Mouse (Mus musculus): ENCODE data around the gene Gm20503.
A peak's percentile ranks its signal among the peaks of the same experiment; 100 is the strongest.

Gm20503 gene

GRCm38 (mm10) chr4:59002948-59003805 lies at the start of gene Gm20503:
TSS of gene Gm20503 (plus strand) at chr4:59003210.
- DNase-seq (ENCODE audit: low spot score in 2 of 2), result peak; percentile 92 to 96

- DNase-seq (ENCODE audit: low spot score in 2 of 2), result no peak
These were observed 41.3 kb upstream of the Gm20503 start for GRCm38 (mm10) chr4:58961719-58962118.

DNA sequence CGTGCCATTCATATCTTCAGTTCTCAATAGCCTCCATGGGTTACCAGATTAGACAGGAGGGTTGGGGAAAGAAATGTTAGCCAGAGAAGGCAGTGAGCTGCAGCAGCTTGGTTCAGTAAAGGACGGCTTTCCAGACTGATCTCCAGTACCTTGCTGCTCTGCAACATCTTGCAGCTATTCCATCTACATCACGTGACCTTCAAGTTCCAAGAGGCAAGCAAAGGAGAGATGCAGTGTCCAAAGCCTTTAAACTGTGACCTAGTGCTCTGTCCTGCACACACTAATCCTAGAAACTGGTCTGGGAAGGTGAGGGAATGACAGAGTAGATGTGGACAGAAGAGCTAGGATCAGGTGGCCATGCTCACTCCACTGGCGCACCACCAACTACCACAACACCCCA lies 39.7 kb upstream of the Gm20503 start:
- no peak for DNase-seq (ENCODE audit: low spot score in 2 of 2)

GRCm38 (mm10) chr4:58965136-58965535 lies 37.9 kb upstream of the Gm20503 start:
- DNase-seq (ENCODE audit: low spot score in 2 of 2), result no peak

DNA sequence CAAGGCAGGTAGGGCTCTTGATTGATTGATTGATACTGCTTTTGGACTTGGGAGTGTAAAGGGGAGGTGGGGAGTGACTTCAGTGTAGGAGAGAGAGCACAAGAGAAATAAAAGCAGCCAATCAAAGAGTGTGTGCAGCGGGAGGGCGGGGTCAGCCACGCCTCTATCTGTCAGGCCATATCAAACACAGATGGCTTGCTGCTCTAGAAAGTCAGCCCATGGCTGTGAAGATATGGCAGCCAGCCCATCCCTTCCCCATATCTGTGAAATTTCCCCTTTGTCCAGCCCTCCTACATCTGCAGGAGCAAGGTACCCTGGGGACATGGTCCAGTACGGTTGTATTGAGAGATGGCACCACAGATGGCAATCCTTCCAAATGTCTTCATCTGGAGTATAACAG lies 32.3 kb upstream of the Gm20503 start:
- peak in 1 of 2 experiments; percentile 67 for DNase-seq (ENCODE audit: low spot score in 2 of 2)

DNA sequence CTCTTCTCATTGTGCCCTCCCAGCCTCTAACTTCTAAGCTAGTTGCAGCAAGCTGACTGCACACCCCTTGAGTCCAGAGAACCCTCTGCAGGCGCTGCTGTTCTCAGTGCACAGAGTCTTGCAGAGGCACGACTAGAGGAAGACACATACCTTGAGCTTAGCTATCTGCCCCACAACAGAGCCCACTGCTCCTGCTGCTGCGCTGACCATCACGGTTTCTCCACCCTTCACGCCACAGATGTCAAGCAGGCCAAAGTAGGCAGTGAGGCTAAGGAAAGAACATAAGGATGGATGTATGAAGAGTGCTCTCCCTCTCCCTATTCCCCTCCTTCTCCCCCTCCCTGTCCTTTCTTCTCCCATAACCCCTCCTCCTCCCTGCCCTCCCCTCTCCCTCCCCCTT lies 27.3 kb upstream of the Gm20503 start:
- no peak for DNase-seq (ENCODE audit: low spot score in 2 of 2)

DNA sequence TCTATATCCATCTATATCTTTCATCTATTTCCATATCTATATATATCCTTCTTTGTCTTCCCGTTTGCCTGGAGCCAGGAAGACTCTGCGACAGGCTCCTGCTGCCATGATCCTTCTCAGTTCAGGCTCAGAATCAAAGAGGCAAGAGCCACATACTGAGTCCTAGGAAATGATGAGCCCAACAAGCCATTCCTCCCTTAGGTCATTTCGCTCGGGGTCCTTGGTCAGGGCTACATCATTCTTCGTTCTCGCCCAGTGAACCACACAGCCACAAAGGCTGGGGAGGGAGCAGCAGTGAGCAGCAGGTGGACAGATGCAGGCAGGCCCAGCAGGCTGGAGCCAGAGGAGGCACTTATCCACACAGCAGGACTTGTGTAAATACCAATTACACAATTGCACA lies 21.6 kb upstream of the Gm20503 start:
- no peak for DNase-seq (ENCODE audit: low spot score in 2 of 2)

DNA sequence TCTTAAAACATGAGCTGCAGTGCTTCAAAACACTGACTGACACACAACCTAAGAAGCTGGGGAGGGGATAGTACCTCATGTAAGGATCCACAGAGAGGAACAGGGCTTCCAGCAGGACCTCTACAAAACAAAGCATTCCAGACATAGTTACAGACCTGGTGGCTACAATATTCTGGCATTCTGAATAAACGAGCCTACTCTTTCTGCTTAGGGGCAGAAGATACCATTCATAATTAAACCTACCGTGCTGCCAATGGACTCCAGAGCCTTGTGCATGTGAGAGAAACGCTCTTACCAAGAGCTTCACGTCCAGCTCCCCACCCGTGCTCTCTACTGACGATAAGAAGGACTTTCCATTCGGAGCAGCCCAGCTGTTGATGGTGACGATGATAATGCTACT lies 20.2 kb upstream of the Gm20503 start:
- no peak for DNase-seq (ENCODE audit: low spot score in 2 of 2)

- DNase-seq (ENCODE audit: low spot score in 2 of 2), result peak; percentile 78 to 92
These were observed 17.8 kb upstream of the Gm20503 start for GRCm38 (mm10) chr4:58985157-58985648.

DNA sequence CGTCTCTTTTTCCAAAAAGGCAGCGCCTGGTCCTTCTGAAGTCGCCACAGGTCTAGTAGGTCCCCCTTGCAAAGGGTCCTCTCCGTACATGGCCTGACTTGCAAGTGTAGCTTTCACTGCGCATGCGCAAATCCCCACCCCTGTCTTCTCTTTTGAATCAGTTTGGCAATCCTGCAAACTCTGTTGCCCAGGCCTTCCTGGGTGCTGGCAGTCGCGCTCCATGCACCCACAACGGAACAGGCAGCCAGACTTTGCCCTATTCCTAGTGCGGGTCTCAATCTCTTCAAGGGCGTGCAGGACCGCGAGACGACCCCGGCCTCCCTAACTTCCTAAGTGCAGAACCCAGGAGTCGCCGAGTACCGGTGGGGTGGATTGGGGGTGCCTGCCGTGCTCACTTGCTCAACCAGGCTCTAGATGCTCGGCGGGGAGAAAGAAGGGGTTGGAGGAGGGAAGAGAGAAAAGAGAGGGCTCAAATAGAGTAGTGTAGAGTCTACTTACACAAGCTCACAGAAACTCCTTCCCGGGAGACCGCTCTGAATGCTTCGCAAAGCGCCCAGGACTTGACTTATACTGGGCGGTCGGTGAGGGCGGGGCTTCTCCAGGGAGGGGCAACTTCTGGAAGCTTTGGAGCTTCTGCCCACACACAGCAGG lies 16.3 kb upstream of the Gm20503 start, which contains the start of gene Ptgr1:
Gene Ptgr1, minus strand, starts transcription at position 580 of the 651 bp plus-strand sequence.
- peak; percentile 83 to 93 for DNase-seq (ENCODE audit: low spot score in 2 of 2)

GRCm38 (mm10) chr4:58989303-58989898 lies 13.6 kb upstream of the Gm20503 start:
- no peak for DNase-seq (ENCODE audit: low spot score in 2 of 2)

GRCm38 (mm10) chr4:58990609-58991434 lies 12.2 kb upstream of the Gm20503 start:
- DNase-seq (ENCODE audit: low spot score in 2 of 2), result no peak

- no peak for DNase-seq (ENCODE audit: low spot score in 2 of 2)
These were observed 10.8 kb upstream of the Gm20503 start for GRCm38 (mm10) chr4:58992195-58992594.

- DNase-seq (ENCODE audit: low spot score in 2 of 2), result no peak
These were observed 8.2 kb upstream of the Gm20503 start, which contains the start of gene Dnajc25 for GRCm38 (mm10) chr4:58994762-58995161. TSS of gene Dnajc25 (plus strand) at chr4:58995062.

DNA sequence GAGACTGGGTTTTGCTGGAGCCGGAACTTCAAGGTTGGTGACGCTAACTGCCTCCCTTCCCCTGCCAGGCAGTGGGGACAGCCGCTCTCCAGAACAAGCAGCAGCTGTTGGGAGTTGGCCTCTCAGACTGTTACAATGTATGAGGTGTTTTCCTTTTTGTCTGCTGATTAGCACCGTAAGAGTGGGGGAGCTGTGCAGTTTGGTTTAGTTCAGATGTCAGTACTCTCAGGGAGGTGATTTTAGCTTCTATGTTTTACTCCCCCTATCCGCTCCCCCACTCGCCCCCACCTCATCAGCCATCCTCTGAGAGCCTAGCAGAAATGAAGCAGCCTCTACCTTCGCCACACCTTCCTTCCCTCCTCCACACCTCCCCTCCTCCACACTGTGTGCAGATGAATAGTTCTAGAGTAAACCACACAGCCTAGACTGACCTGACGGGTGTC lies 7.7 kb upstream of the Gm20503 start:
- DNase-seq (ENCODE audit: low spot score in 2 of 2), result no peak

DNA sequence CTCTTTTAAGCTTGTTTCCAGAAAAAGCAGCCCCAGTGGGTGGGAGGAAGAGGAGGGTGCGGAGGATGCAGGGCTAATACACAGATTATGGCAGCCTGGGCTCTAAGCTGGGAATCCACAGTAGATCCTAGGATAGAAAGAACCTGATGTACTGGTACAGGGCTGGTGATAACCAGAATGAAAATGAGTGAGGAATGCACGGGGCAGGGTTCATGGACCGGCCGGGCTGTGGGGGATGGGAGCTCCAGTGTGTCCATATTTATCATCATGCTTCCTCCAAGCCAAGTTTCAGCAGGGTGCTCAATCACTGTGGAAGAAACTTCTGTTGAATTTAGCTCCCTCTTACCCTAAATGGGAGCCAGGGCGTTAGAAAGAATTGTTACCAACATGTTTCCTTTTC lies 5.9 kb upstream of the Gm20503 start:
- no peak for DNase-seq (ENCODE audit: low spot score in 2 of 2)

GRCm38 (mm10) chr4:58998688-58999087 lies 4.3 kb upstream of the Gm20503 start:
- DNase-seq (ENCODE audit: low spot score in 2 of 2), result no peak

DNA sequence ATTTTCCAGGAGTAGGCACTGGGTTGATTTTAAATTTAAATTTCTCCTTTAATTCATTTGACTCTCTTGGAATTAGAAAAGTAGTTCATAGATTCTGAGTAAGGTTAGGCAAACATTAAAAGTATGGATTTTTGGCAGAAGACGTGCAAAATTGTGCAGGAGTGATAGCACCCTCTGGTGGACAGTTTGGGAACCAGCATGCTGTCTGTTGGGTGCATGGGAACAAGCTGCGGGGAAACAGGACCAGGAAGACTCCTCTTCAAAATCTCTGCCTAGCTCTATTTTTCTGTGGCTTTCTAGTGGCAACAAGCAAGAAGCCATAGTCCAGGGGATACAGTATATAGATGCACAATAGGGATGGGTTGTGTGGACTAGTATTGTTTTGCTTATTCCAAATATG lies 3.3 kb upstream of the Gm20503 start:
- peak; percentile 74 to 86 for DNase-seq (ENCODE audit: low spot score in 2 of 2)

GRCm38 (mm10) chr4:59000614-59001013 lies 2.4 kb upstream of the Gm20503 start:
- DNase-seq (ENCODE audit: low spot score in 2 of 2), result peak; percentile 55 to 71

- DNase-seq (ENCODE audit: low spot score in 2 of 2), result no peak
These were observed 793 bp downstream of the Gm20503 start for GRCm38 (mm10) chr4:59003806-59004200.

GRCm38 (mm10) chr4:59006211-59006610 lies 3.2 kb downstream of the Gm20503 start:
- no peak for DNase-seq (ENCODE audit: low spot score in 2 of 2)

Data from spleen, postnatal 4 days (tissue).